Mouse (Mus musculus) naive thymus-derived CD4-positive, alpha-beta T cell, adult 5 months (primary cell): ENCODE measurements around the gene Selenof. TPM values are rescaled to one million over a fixed set of nuclear protein-coding genes. Genes with fewer than 3 reads are reported as not detected.

Experiments
- polyA plus RNA-seq: library from polyadenylated mRNA; unstranded; fragments of 100-300 nt; shearing (Covaris generic); gene quantifications from one replicate; pipeline ENCODE4 v1.2.1, GENCODE M21; 2017

The Selenof gene
- 314 TPM for polyA plus RNA-seq

DNA sequence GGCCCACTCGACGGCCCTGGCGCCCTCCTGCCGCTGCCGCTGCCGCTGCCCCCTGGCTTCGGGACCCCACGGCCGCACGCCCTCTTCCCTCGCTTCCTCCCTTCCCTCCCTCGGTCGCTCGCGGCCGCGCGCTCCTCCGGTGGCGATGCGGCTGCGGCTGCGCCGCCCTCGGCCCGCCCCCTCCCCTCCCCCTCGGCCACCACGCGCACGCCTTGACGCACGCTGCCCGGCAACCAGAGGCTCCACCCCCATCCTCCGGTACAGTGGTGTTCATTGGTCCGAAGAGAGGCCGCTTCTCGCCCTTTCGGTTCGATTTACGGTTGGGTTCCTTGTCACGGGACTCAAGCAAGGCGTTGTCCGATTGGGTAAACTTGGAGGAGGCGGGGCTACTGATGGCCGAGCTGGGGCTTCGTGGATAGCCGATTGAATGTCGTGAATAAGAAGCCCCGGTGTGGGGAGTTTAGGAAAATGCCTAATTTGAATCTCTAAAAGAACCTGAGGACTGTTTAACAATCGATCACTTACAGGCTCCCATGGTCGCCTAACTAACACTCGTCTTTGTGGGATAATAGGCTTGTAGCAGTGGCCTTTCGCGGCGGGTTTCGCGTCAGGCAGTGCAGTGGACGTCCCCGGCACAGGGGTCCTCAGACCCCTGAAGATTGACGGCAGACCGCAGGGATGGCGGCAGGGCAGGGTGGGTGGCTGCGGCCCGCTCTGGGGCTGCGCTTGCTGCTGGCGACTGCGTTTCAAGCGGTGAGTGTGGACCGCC lies at the start of gene Selenof, which contains the start of gene Hs2st1:
Gene Selenof (plus strand): TSS at position 258 of the 769 bp plus-strand sequence.
Gene Hs2st1 (minus strand): TSS at position 135 of the 769 bp plus-strand sequence.

Other genes starting within 250 kb of the Selenof start
- gene Hs2st1, start 123 bp upstream of the Selenof start, polyA plus RNA-seq: 18.6 TPM
- gene Sh3glb1, start 150.0 kb downstream of the Selenof start, polyA plus RNA-seq: 220 TPM
- 0.09 TPM for gene Clca3a1, start 190.7 kb downstream of the Selenof start, polyA plus RNA-seq
- gene Clca3a2, start 249.2 kb downstream of the Selenof start, polyA plus RNA-seq: not detected